In the genomic region with DNA sequence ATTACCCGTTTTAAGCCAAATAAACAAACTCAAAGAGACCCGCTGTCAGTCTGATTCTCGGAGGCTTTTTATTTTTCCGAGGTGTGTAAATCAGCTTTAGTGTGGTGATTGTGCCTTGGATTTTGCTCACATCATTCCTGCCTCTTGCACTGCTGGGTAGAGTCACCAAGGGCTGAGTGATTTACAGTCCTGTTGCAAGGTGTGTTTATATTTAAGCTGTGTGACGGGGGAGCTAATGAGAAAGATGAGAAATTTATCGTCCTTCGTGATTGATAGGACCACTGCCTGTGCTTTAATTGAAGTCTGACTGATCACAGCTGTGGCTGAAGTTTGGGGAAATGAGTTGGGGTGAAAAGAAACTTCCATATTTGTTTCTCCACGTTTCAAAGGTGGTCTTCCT, we compare ENCODE assay signal across 18 mouse cellular contexts.
A peak's percentile ranks its signal among the peaks of the same experiment; 100 is the strongest.
DNase-seq lines count a peak whose midpoint lies in the region; ATAC-seq and TF ChIP-seq lines count a peak whose summit lies in the region.
"Had no signal": no experiment of that assay in that cellular context is flagged by ENCODE, and none has a peak within 500 bp of the region (broad histone marks: within the 10 kb centered on the region; RNA-seq: fewer than 3 reads in every experiment).

No protein-coding gene starts in this region.

- no peak for TF ChIP-seq POLR2A in limb, embryonic 14.5 days (IDR thresholded peaks at IDR 0.05; ENCODE audit: borderline replicate concordance, extremely low read depth, insufficient read depth, insufficient read length)

- no peak overlapping the region for H3K27ac ChIP-seq in kidney, embryonic 15.5 days
- no peak overlapping the region for H3K27ac ChIP-seq in kidney, embryonic 16.5 days (ENCODE audit: low read length)
- H3K27ac ChIP-seq in limb, embryonic 10.5 days: no peak overlapping the region
- no peak overlapping the region for H3K27ac ChIP-seq in limb, embryonic 14.5 days (replicated peaks; ENCODE audit: low read depth, low read length)
- H3K27ac ChIP-seq: embryonic facial prominence, embryonic 10.5 days; embryonic facial prominence, embryonic 12.5 days had no signal

- no peak overlapping the region for H3K9ac ChIP-seq in kidney, embryonic 15.5 days
- no peak overlapping the region for H3K9ac ChIP-seq in kidney, embryonic 16.5 days (replicated peaks; ENCODE audit: low read length)
- no peak overlapping the region for H3K9ac ChIP-seq in limb, embryonic 14.5 days (ENCODE audit: low read depth, low read length, severe bottlenecking)
- H3K9ac ChIP-seq: embryonic facial prominence, embryonic 12.5 days had no signal

- H3K4me3 ChIP-seq in kidney, embryonic 15.5 days (replicated peaks): no peak overlapping the region
- no peak overlapping the region for H3K4me3 ChIP-seq in kidney, embryonic 16.5 days (ENCODE audit: low read length)
- no peak overlapping the region for H3K4me3 ChIP-seq in limb, embryonic 10.5 days
- no peak overlapping the region for H3K4me3 ChIP-seq in limb, embryonic 14.5 days (replicated peaks; ENCODE audit: low read length)
- H3K4me3 ChIP-seq: embryonic facial prominence, embryonic 10.5 days; embryonic facial prominence, embryonic 12.5 days had no signal

- WGBS in kidney, embryonic 15.5 days: 25% methylated on average over 8 of the region's 8 CpGs
- 27% methylated on average over 8 of the region's 8 CpGs for WGBS in kidney, embryonic 16.5 days
- WGBS in limb, embryonic 10.5 days: 29% methylated on average over 8 of the region's 8 CpGs
- 24% methylated on average over 8 of the region's 8 CpGs for WGBS in limb, embryonic 14.5 days

- DNase-seq in hindlimb bud, embryonic 11.5 days (ENCODE audit: extremely low spot score, low read depth, low spot score): peak; percentile 63
- peak; percentile 44 for DNase-seq in limb, embryonic 10.5 days (ENCODE audit: low spot score)
- no peak for DNase-seq in limb, embryonic 14.5 days (ENCODE audit: low spot score)
- no peak for DNase-seq in thymus, postnatal 10 days (ENCODE audit: low spot score in 2 of 2)
- DNase-seq in right cerebral cortex, postnatal 10 days (ENCODE audit: low spot score in 2 of 2): no peak
- DNase-seq: adrenal gland, adult 8-10 months; adrenal gland, postnatal 14 days; adrenal gland, postnatal 36 days; cerebellum, adult 11-12 months; cerebellum, adult 2 months; cerebellum, adult 9-10 months; cerebellum, postnatal 10 days; cerebellum, postnatal 25 days had no signal

- ATAC-seq in kidney, embryonic 15.5 days (replicated peaks; ENCODE audit: low FRiP score): no peak
- ATAC-seq in kidney, embryonic 16.5 days (ENCODE audit: low FRiP score, low TSS enrichment): no peak
- no peak for ATAC-seq in limb, embryonic 14.5 days (ENCODE audit: low FRiP score, low read depth)
- no peak for ATAC-seq in activated CD4-positive, CD25-positive, alpha-beta regulatory T cell, adult 4 months

- H3K4me2 ChIP-seq in kidney, embryonic 15.5 days: peak overlapping the region; percentile 60
- no peak overlapping the region; the same call in 1 of the 2 replicates for H3K4me2 ChIP-seq in kidney, embryonic 16.5 days (replicated peaks; ENCODE audit: low read depth, low read length)
- peak overlapping the region; percentile 38; the same call in 1 of the 2 replicates for H3K4me2 ChIP-seq in limb, embryonic 14.5 days (replicated peaks; ENCODE audit: low read depth, low read length, severe bottlenecking)
- H3K4me2 ChIP-seq: embryonic facial prominence, embryonic 12.5 days had no signal

- H3K9me3 ChIP-seq in kidney, embryonic 15.5 days (replicated peaks): no peaks in the 10 kb centered on the region
- H3K9me3 ChIP-seq in kidney, embryonic 16.5 days (ENCODE audit: low read length): no peaks in the 10 kb centered on the region
- H3K9me3 ChIP-seq in limb, embryonic 10.5 days (replicated peaks): no peaks in the 10 kb centered on the region
- H3K9me3 ChIP-seq in limb, embryonic 14.5 days (ENCODE audit: control insufficient read depth, low read length): no peaks in the 10 kb centered on the region
- H3K9me3 ChIP-seq: embryonic facial prominence, embryonic 10.5 days; embryonic facial prominence, embryonic 12.5 days had no signal

- H3K27me3 ChIP-seq in kidney, embryonic 15.5 days: 0 out of 2 replicates have a peak, but pooled peaks cover 4% of the 10 kb centered on the region
- H3K27me3 ChIP-seq in kidney, embryonic 16.5 days (ENCODE audit: insufficient read depth, low read length): no peaks in the 10 kb centered on the region
- H3K27me3 ChIP-seq in limb, embryonic 10.5 days (ENCODE audit: low read depth, poor library complexity, severe bottlenecking): peaks cover 10% of the 10 kb centered on the region; the same call in 1 of the 2 replicates
- H3K27me3 ChIP-seq in limb, embryonic 14.5 days (ENCODE audit: control insufficient read depth, insufficient read depth, low read length): no peaks in the 10 kb centered on the region
- H3K27me3 ChIP-seq: embryonic facial prominence, embryonic 12.5 days had no signal

- H3K4me1 ChIP-seq in kidney, embryonic 15.5 days: peaks cover 28% of the 10 kb centered on the region
- peaks cover 10% of the 10 kb centered on the region for H3K4me1 ChIP-seq in kidney, embryonic 16.5 days (ENCODE audit: insufficient read depth, low read length)
- peaks cover 48% of the 10 kb centered on the region for H3K4me1 ChIP-seq in limb, embryonic 10.5 days
- H3K4me1 ChIP-seq in limb, embryonic 14.5 days (ENCODE audit: control insufficient read depth, insufficient read depth, low read length): no peaks in the 10 kb centered on the region
- H3K4me1 ChIP-seq: embryonic facial prominence, embryonic 12.5 days had no signal

- no peaks in the 10 kb centered on the region for H3K36me3 ChIP-seq in kidney, embryonic 15.5 days
- no peaks in the 10 kb centered on the region for H3K36me3 ChIP-seq in kidney, embryonic 16.5 days (ENCODE audit: insufficient read depth, low read length)
- no peaks in the 10 kb centered on the region for H3K36me3 ChIP-seq in limb, embryonic 10.5 days
- peaks cover 7% of the 10 kb centered on the region; the same call in 1 of the 2 replicates for H3K36me3 ChIP-seq in limb, embryonic 14.5 days (ENCODE audit: control insufficient read depth, insufficient read depth, low read length)
- H3K36me3 ChIP-seq: embryonic facial prominence, embryonic 12.5 days had no signal

Comparison
In these comparisons a context has a peak if more than half of its experiments do, and no peak if none do; other contexts are left out.
1. DNase-seq: peak in hindlimb bud, embryonic 11.5 days (single experiment) and limb, embryonic 10.5 days (single experiment); none in limb, embryonic 14.5 days (single experiment), thymus, postnatal 10 days (0 of 2) and right cerebral cortex, postnatal 10 days (0 of 2).